Mouse (Mus musculus): ENCODE data around the gene Fars2. TPM values are rescaled to one million over a fixed set of nuclear protein-coding genes. Genes with fewer than 3 reads are reported as not detected.
A peak's percentile ranks its signal among the peaks of the same experiment; 100 is the strongest.

Gene Fars2
- total and polyA plus RNA-seq, 2 experiments from 2014 or later = 21.5 to 34.6 TPM

DNA sequence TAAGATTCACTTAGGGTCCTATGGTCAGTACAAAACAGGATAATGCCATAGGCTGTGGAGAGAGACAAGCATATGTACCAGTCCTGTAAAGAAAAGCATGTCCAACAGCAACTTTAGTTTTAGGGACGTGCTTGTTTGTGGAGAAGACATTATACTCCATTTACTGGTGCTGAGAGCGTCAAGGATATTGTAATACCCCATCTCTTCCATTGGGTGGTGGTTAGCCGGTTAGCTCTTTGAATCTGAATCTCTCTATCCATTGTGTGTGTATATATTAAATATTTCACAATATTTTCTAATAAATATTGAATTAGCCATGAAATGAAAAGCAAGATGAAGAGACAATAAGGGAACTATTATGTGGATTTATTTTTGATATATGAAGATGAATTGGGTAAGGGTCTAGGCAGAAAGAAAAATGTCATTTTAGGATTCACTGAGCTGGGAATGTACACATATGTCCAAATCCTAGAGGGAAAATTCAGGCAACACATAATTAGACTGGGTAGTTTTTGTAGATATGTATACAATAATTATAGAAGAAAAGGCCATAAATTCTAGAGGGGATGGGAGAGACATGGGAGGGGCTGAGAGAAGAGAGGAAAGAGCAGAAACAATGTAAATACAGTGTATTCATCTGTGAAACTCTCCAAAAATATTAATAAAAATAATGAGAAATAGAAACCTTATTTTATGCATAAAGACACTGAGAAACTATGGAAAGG lies 435.5 kb downstream of the Fars2 start:
- Histone ChIP-seq H3K27me3 (ENCODE audit: insufficient read depth, low read length) (no peaks in the 10 kb centered on the region), H3K9ac (replicated peaks; ENCODE audit: low read length) (no peak overlapping the region), H3K9me3 (ENCODE audit: low read length) (no peaks in the 10 kb centered on the region), H3K27ac (no peak overlapping the region), H3K36me3 (ENCODE audit: insufficient read depth, low read length) (no peaks in the 10 kb centered on the region), H3K4me2 (ENCODE audit: low read depth, low read length) (no peak overlapping the region), H3K4me1 (ENCODE audit: insufficient read depth, low read length) (no peaks in the 10 kb centered on the region; the same call in 1 of the 2 replicates), H3K4me3 (ENCODE audit: low read length) (no peak overlapping the region)
- ATAC-seq = no peak
- WGBS = 67% methylated on average over 3 of the region's 3 CpGs
- TF ChIP-seq CTCF (IDR thresholded peaks at IDR 0.05; ENCODE audit: low read depth) = peak; percentile 41
- DNase-seq (ENCODE audit: low spot score) = peak; percentile 28

DNA sequence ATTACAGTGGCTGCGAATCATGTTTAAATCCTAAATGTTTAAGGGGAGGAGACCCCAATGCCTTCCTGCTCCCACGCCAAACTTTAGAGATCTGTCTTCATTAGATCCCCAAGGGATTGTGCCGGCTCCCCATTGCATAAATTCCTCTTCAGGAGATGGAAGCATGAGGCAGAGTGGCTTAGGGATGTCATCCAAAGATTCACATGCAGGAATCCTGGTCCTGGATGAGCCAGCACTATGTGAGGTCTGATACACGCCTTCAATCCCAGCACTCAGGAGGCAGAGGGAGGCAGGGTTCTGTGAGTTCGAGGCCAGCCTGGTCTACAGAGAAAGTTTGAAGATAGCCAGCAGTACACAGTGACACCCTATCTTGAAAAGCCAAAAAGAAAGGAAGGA lies 436.0 kb downstream of the Fars2 start:
- H3K36me3 ChIP-seq (ENCODE audit: insufficient read depth, low read length) = no peaks in the 10 kb centered on the region
- WGBS = 74% methylated on average over 5 of the region's 5 CpGs
- H3K9ac ChIP-seq (replicated peaks; ENCODE audit: low read length) = no peak overlapping the region
- no peak for ATAC-seq
- H3K4me2 ChIP-seq (ENCODE audit: low read depth, low read length) = no peak overlapping the region
- no peaks in the 10 kb centered on the region for H3K9me3 ChIP-seq (ENCODE audit: low read length)
- no peak overlapping the region for H3K27ac ChIP-seq
- no peak for DNase-seq (ENCODE audit: low spot score)
- no peaks in the 10 kb centered on the region; the same call in 1 of the 2 replicates for H3K4me1 ChIP-seq (ENCODE audit: insufficient read depth, low read length)
- H3K27me3 ChIP-seq (ENCODE audit: insufficient read depth, low read length) = no peaks in the 10 kb centered on the region
- no peak overlapping the region for H3K4me3 ChIP-seq (ENCODE audit: low read length)
- TF ChIP-seq CTCF (IDR thresholded peaks at IDR 0.05; ENCODE audit: low read depth) = no peak

DNA sequence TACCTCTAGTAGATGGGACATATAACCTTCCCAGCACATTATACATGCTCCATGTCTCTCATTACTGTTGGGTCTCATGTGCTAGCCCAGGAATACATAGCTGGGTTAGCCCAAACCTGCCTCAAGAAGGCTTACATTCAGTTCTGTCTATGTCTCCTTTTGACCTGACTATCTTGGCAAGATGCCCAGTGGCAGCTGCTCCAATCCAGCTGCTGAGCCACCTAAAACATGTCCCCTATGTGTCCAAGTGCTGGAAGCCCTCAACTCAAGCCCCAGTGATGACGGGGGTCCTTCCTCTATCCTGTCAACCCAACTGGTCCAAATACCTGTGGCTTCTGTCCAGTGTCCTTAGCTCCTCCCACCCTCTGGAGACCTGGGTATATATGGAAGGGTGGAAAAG lies 437.5 kb downstream of the Fars2 start:
- no peak overlapping the region for H3K4me2 ChIP-seq (ENCODE audit: low read depth, low read length)
- no peaks in the 10 kb centered on the region for H3K9me3 ChIP-seq (ENCODE audit: low read length)
- no peaks in the 10 kb centered on the region; the same call in 1 of the 2 replicates for H3K4me1 ChIP-seq (ENCODE audit: insufficient read depth, low read length)
- ATAC-seq (no peak), DNase-seq (ENCODE audit: low spot score) (no peak)
- H3K27me3 ChIP-seq (ENCODE audit: insufficient read depth, low read length) = no peaks in the 10 kb centered on the region
- no peaks in the 10 kb centered on the region for H3K36me3 ChIP-seq (ENCODE audit: insufficient read depth, low read length)
- TF ChIP-seq CTCF (IDR thresholded peaks at IDR 0.05; ENCODE audit: low read depth) = no peak
- no peak overlapping the region for H3K9ac ChIP-seq (replicated peaks; ENCODE audit: low read length)
- 82% methylated on average over 1 of the region's 1 CpGs for WGBS
- no peak overlapping the region for H3K4me3 ChIP-seq (ENCODE audit: low read length)
- no peak overlapping the region for H3K27ac ChIP-seq

DNA sequence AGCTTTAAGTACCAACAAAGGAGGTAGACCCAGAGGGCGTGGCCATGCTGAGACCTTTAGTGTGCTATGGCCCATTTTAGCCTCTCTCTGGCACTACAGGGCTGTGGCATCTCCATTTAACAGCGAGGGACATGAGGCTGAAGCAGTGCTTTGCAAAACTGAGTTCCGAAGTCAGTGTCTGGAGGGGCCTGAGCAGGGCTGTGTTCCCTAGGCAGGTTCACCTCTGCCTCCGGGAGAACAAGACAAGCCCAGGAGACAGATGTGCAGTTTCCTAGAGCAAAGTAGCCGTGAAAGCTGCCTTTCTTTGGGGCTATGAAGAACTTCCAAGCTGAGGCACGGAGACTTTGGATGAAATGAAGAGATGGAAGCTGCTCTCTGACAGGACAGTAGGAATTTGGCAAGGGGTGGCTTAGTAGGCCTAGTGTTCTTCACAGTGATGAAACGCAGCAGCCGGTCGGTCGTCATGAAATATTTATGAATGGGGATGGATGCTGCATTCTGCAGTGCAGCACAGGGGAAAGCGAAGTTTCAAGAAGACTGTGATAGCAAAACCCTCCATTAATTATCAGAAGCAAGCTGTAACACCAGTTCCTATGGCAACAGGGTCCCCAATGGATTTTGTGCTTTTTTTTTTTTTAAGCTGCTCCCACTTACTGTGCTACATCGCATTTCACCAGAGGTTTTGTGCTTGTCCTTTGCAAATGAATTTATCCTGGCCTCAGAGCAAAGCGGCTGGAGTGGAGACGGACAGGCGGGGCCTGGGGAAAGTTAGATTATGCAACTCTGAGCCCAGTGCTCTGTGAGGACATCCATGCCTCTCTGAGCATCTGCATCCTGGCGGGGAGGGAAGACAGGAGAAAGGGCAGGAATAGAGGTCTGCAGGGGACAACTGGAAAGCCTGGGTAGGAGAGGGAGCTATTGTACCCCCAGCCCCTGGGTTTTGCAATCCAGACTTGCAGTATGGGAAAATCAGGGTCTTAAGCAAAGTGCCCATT lies 445.5 kb downstream of the Fars2 start:
- Histone ChIP-seq H3K4me1 (ENCODE audit: insufficient read depth, low read length) (peaks cover 5% of the 10 kb centered on the region; the same call in 1 of the 2 replicates), H3K27ac (peak overlapping the region; percentile 60; the same call in 1 of the 2 replicates), H3K4me2 (ENCODE audit: low read depth, low read length) (peak overlapping the region; percentile 8; the same call in 1 of the 2 replicates), H3K9me3 (ENCODE audit: low read length) (no peaks in the 10 kb centered on the region), H3K27me3 (ENCODE audit: insufficient read depth, low read length) (no peaks in the 10 kb centered on the region), H3K4me3 (ENCODE audit: low read length) (no peak overlapping the region), H3K9ac (replicated peaks; ENCODE audit: low read length) (no peak overlapping the region), H3K36me3 (ENCODE audit: insufficient read depth, low read length) (no peaks in the 10 kb centered on the region)
- 33% methylated on average over 16 of the region's 16 CpGs for WGBS
- DNase-seq (ENCODE audit: low spot score) (peak; percentile 68), ATAC-seq (peak; percentile 72)
- no peak for TF ChIP-seq CTCF (IDR thresholded peaks at IDR 0.05; ENCODE audit: low read depth)

DNA sequence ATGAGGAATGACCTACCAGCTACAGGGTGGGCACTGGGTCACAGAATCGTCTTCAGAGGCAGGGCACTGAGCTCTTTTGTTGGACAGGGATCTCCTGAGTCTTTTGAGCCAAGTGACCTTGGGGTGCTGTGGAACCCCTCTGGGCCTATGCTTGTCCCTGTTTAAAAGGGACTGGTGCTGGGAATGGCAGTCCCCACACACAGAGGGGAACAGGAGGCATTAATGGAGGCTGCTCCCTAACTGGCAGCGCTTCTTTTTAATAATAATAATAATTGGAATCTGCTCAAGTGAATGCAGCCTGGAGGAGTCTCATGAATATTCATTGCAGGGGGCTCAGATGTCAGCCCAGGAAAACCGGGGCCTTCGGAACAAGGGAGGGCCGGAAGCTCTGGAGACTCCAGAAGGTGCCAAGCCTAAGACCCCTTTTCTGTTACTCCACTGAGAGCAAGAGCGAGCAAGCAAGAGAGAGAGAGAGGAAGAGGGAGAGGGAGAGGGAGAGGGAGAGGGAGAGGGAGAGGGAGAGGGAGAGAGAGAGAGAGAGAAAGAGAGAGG lies 447.6 kb downstream of the Fars2 start:
- Histone ChIP-seq H3K36me3 (ENCODE audit: insufficient read depth, low read length) (no peaks in the 10 kb centered on the region), H3K9ac (replicated peaks; ENCODE audit: low read length) (no peak overlapping the region), H3K9me3 (ENCODE audit: low read length) (no peaks in the 10 kb centered on the region), H3K27ac (no peak overlapping the region), H3K4me3 (ENCODE audit: low read length) (no peak overlapping the region), H3K4me2 (ENCODE audit: low read depth, low read length) (no peak overlapping the region), H3K27me3 (ENCODE audit: insufficient read depth, low read length) (no peaks in the 10 kb centered on the region), H3K4me1 (ENCODE audit: insufficient read depth, low read length) (peaks cover 5% of the 10 kb centered on the region; the same call in 1 of the 2 replicates)
- TF ChIP-seq CTCF (IDR thresholded peaks at IDR 0.05; ENCODE audit: low read depth) = no peak
- DNase-seq (ENCODE audit: low spot score) (peak; percentile 20), ATAC-seq (no peak)
- WGBS = 17% methylated on average over 5 of the region's 6 CpGs

DNA sequence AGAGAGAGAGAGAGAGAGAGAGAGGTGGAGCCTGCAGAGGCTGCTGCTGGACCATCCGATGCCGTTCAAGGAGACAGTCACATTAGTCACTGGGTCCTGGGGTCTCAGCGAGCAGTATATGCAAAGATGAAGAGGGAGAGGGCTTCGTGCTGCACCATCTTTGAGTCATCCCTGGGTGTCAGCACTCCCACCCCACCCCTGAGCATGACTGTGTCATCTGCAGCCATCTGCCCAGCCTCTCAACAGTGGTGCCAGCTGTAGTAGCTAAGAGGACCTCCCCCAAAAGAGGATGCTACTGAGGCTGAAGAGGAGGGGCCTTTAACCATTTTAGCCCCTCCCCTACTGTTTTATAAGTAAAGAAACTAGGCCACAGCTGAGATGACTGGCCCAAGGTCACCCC lies 459.6 kb downstream of the Fars2 start:
- no peak overlapping the region for H3K4me2 ChIP-seq (ENCODE audit: low read depth, low read length)
- H3K27ac ChIP-seq = no peak overlapping the region
- H3K9ac ChIP-seq (replicated peaks; ENCODE audit: low read length) = no peak overlapping the region
- no peaks in the 10 kb centered on the region for H3K36me3 ChIP-seq (ENCODE audit: insufficient read depth, low read length)
- DNase-seq (ENCODE audit: low spot score) (no peak), ATAC-seq (no peak)
- no peak overlapping the region for H3K4me3 ChIP-seq (ENCODE audit: low read length)
- H3K27me3 ChIP-seq (ENCODE audit: insufficient read depth, low read length) = no peaks in the 10 kb centered on the region
- no peak for TF ChIP-seq CTCF (IDR thresholded peaks at IDR 0.05; ENCODE audit: low read depth)
- WGBS = 45% methylated on average over 4 of the region's 4 CpGs
- no peaks in the 10 kb centered on the region for H3K4me1 ChIP-seq (ENCODE audit: insufficient read depth, low read length)
- no peaks in the 10 kb centered on the region; the same call in 1 of the 2 replicates for H3K9me3 ChIP-seq (ENCODE audit: low read length)

Data from hindbrain, postnatal 0 days (tissue).